Comparison of ENCODE assay signal across 15 mouse cellular contexts in the genomic region with DNA sequence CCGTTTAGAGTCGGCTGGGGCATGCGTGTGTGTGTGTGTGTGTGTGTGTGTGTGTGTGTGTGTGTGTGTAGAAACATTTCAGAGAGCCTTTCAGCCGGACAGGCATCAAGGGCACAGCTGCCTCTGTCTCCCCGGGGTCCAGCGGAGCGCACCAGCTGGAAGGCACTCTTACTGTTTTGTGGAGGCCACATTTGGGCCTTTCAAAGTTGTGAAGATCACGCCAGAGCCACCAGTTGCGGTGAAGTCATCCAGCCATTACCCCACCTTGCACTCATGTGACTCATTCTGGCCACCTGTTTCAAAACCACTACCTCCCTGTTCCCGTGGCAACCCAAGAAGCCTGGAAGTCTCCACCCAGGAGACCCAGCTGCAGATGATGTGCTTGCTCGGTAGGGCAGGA. TPM values are rescaled to one million over a fixed set of nuclear protein-coding genes. Genes with fewer than 3 reads are reported as not detected.
DNase-seq lines count a peak whose midpoint lies in the region; ATAC-seq and TF ChIP-seq lines count a peak whose summit lies in the region.
"Had no signal": no experiment of that assay in that cellular context is flagged by ENCODE, and none has a peak within 500 bp of the region (broad histone marks: within the 10 kb centered on the region; RNA-seq: fewer than 3 reads in every experiment).

No protein-coding gene starts in this region.

- no peak overlapping the region for H3K9ac ChIP-seq in embryonic facial prominence, embryonic 11.5 days (replicated peaks; ENCODE audit: low read length)
- no peak overlapping the region for H3K9ac ChIP-seq in intestine, embryonic 14.5 days (ENCODE audit: low read length)
- H3K9ac ChIP-seq in intestine, postnatal 0 days (ENCODE audit: low read depth, low read length), result no peak overlapping the region
- no peak overlapping the region for H3K9ac ChIP-seq in CH12.LX (ENCODE audit: insufficient read depth, low read depth)
- no peak overlapping the region for H3K9ac ChIP-seq in limb, embryonic 14.5 days (ENCODE audit: low read depth, low read length, severe bottlenecking)
- H3K9ac ChIP-seq: forebrain, embryonic 12.5 days; liver, embryonic 14.5 days had no signal

- TF ChIP-seq RAD21 in CH12.LX (IDR thresholded peaks at IDR 0.05; ENCODE audit: low read depth, low read length), result no peak

- peaks cover 2% of the 10 kb centered on the region; the same call in 1 of the 2 replicates for H3K4me1 ChIP-seq in embryonic facial prominence, embryonic 11.5 days (ENCODE audit: control insufficient read depth, insufficient read depth, low read length)
- H3K4me1 ChIP-seq in embryonic facial prominence, embryonic 10.5 days, result peaks cover 67% of the 10 kb centered on the region
- peaks cover 13% of the 10 kb centered on the region for H3K4me1 ChIP-seq in intestine, embryonic 14.5 days (replicated peaks; ENCODE audit: control insufficient read depth, insufficient read depth, low read length)
- peaks cover 16% of the 10 kb centered on the region; the same call in 1 of the 2 replicates for H3K4me1 ChIP-seq in intestine, postnatal 0 days (replicated peaks; ENCODE audit: control insufficient read depth, insufficient read depth, low read length)
- H3K4me1 ChIP-seq in CH12.LX (ENCODE audit: control insufficient read depth in 1 of 2, insufficient read depth in 2 of 2), result peaks cover 8 to 27% of the 10 kb centered on the region in 2 experiments
- peaks cover 58% of the 10 kb centered on the region for H3K4me1 ChIP-seq in limb, embryonic 14.5 days (ENCODE audit: control insufficient read depth, insufficient read depth, low read length)

- in situ Hi-C loops in CH12.LX (cut with MboI; ENCODE audit: low pct_ligation_motif_present, low pct_unique_long_range_greater_than_20kb, low sequenced_read_pairs), result no loop called here

- no peaks in the 10 kb centered on the region for H3K36me3 ChIP-seq in embryonic facial prominence, embryonic 11.5 days (replicated peaks; ENCODE audit: control insufficient read depth, insufficient read depth, low read depth, low read length)
- H3K36me3 ChIP-seq in embryonic facial prominence, embryonic 10.5 days (replicated peaks), result peaks cover under 1% of the 10 kb centered on the region; the same call in 1 of the 2 replicates
- no peaks in the 10 kb centered on the region for H3K36me3 ChIP-seq in intestine, embryonic 14.5 days (ENCODE audit: control insufficient read depth, insufficient read depth, low read length)
- H3K36me3 ChIP-seq in intestine, postnatal 0 days (ENCODE audit: control insufficient read depth, insufficient read depth), result no peaks in the 10 kb centered on the region
- no peaks in the 10 kb centered on the region for H3K36me3 ChIP-seq in CH12.LX (replicated peaks in 1 of 2; ENCODE audit: control insufficient read depth in 1 of 2, insufficient read depth in 1 of 2, low read length in 1 of 2)
- H3K36me3 ChIP-seq in limb, embryonic 14.5 days (ENCODE audit: control insufficient read depth, insufficient read depth, low read length), result no peaks in the 10 kb centered on the region
- H3K36me3 ChIP-seq: forebrain, embryonic 12.5 days had no signal

- TF ChIP-seq EP300 in CH12.LX (IDR thresholded peaks at IDR 0.05; ENCODE audit: low read length), result peak; percentile 85

- 74% methylated on average over 11 of the region's 11 CpGs for WGBS in embryonic facial prominence, embryonic 11.5 days
- 79% methylated on average over 11 of the region's 11 CpGs for WGBS in embryonic facial prominence, embryonic 10.5 days
- WGBS in intestine, embryonic 14.5 days, result 65% methylated on average over 11 of the region's 11 CpGs
- 57% methylated on average over 11 of the region's 11 CpGs for WGBS in intestine, postnatal 0 days
- 66% methylated on average over 11 of the region's 11 CpGs for WGBS in limb, embryonic 14.5 days

- TF ChIP-seq POLR2A in CH12.LX (IDR thresholded peaks at IDR 0.05; ENCODE audit: low read depth, low read length), result no peak
- TF ChIP-seq POLR2A in limb, embryonic 14.5 days (IDR thresholded peaks at IDR 0.05; ENCODE audit: borderline replicate concordance, extremely low read depth, insufficient read depth, insufficient read length), result no peak

- no peaks in the 10 kb centered on the region for H3K9me3 ChIP-seq in embryonic facial prominence, embryonic 11.5 days (replicated peaks; ENCODE audit: control insufficient read depth, low read length)
- H3K9me3 ChIP-seq in embryonic facial prominence, embryonic 10.5 days, result no peaks in the 10 kb centered on the region
- H3K9me3 ChIP-seq in intestine, embryonic 14.5 days (ENCODE audit: control insufficient read depth, low read length), result no peaks in the 10 kb centered on the region
- no peaks in the 10 kb centered on the region for H3K9me3 ChIP-seq in intestine, postnatal 0 days (ENCODE audit: control insufficient read depth)
- no peaks in the 10 kb centered on the region for H3K9me3 ChIP-seq in CH12.LX (replicated peaks; ENCODE audit: low read length)
- H3K9me3 ChIP-seq in limb, embryonic 14.5 days (ENCODE audit: control insufficient read depth, low read length), result no peaks in the 10 kb centered on the region
- H3K9me3 ChIP-seq: forebrain, embryonic 12.5 days had no signal

- DNase-seq in embryonic facial prominence, embryonic 11.5 days (ENCODE audit: low spot score), result no peak
- no peak for DNase-seq in embryonic facial prominence, embryonic 10.5 days (ENCODE audit: low spot score)
- no peak for DNase-seq in intestine, embryonic 14.5 days (ENCODE audit: low spot score)
- peak; percentile 92 for DNase-seq in CH12.LX (ENCODE audit: extremely low read depth)
- no peak for DNase-seq in limb, embryonic 14.5 days (ENCODE audit: low spot score)
- DNase-seq in adrenal gland, adult 18-20 months (ENCODE audit: low spot score in 2 of 2), result no peak
- DNase-seq in ovary, postnatal 14 days (ENCODE audit: low spot score), result no peak
- DNase-seq: cerebellum, adult 2 months; embryo, embryonic 11 days; gastrocnemius, postnatal 14 days; kidney, postnatal 4 days had no signal

- no peaks in the 10 kb centered on the region for H3K27me3 ChIP-seq in embryonic facial prominence, embryonic 11.5 days (ENCODE audit: control insufficient read depth, insufficient read depth, low read length)
- no peaks in the 10 kb centered on the region for H3K27me3 ChIP-seq in embryonic facial prominence, embryonic 10.5 days (replicated peaks; ENCODE audit: low read depth, poor library complexity, severe bottlenecking)
- H3K27me3 ChIP-seq in intestine, embryonic 14.5 days (replicated peaks; ENCODE audit: control insufficient read depth, insufficient read depth, low read length), result no peaks in the 10 kb centered on the region
- no peaks in the 10 kb centered on the region for H3K27me3 ChIP-seq in intestine, postnatal 0 days (replicated peaks; ENCODE audit: control insufficient read depth, insufficient read depth, low read length)
- H3K27me3 ChIP-seq in CH12.LX (replicated peaks), result no peaks in the 10 kb centered on the region
- H3K27me3 ChIP-seq in limb, embryonic 14.5 days (ENCODE audit: control insufficient read depth, insufficient read depth, low read length), result no peaks in the 10 kb centered on the region
- H3K27me3 ChIP-seq: forebrain, embryonic 12.5 days had no signal

- H3K4me2 ChIP-seq in embryonic facial prominence, embryonic 11.5 days (ENCODE audit: low read depth, low read length), result no peak overlapping the region
- no peak overlapping the region for H3K4me2 ChIP-seq in intestine, embryonic 14.5 days (ENCODE audit: low read length)
- no peak overlapping the region for H3K4me2 ChIP-seq in intestine, postnatal 0 days (replicated peaks; ENCODE audit: low read depth)
- H3K4me2 ChIP-seq in CH12.LX (ENCODE audit: insufficient read depth, low read depth, poor library complexity, severe bottlenecking), result peak overlapping the region; percentile 17
- H3K4me2 ChIP-seq in limb, embryonic 14.5 days (replicated peaks; ENCODE audit: low read depth, low read length, severe bottlenecking), result no peak overlapping the region
- H3K4me2 ChIP-seq: forebrain, embryonic 12.5 days had no signal

- H3K4me3 ChIP-seq in embryonic facial prominence, embryonic 11.5 days (ENCODE audit: low read depth, low read length), result no peak overlapping the region
- H3K4me3 ChIP-seq in embryonic facial prominence, embryonic 10.5 days, result no peak overlapping the region
- no peak overlapping the region for H3K4me3 ChIP-seq in intestine, embryonic 14.5 days (ENCODE audit: low read depth, low read length)
- H3K4me3 ChIP-seq in intestine, postnatal 0 days (ENCODE audit: low read depth, low read length), result no peak overlapping the region
- no peak overlapping the region for H3K4me3 ChIP-seq in CH12.LX (replicated peaks in 1 of 3; ENCODE audit: low read depth in 2 of 3, low read length in 2 of 3, poor library complexity in 1 of 3)
- no peak overlapping the region for H3K4me3 ChIP-seq in limb, embryonic 14.5 days (replicated peaks; ENCODE audit: low read length)
- H3K4me3 ChIP-seq: forebrain, embryonic 12.5 days had no signal

- no peaks in the 10 kb centered on the region for H3K79me2 ChIP-seq in CH12.LX (replicated peaks; ENCODE audit: control insufficient read depth, extremely low read depth, insufficient read depth, poor library complexity, severe bottlenecking)

- peak; percentile 51 for ATAC-seq in embryonic facial prominence, embryonic 11.5 days (replicated peaks; ENCODE audit: insufficient number of reproducible peaks, low FRiP score, low TSS enrichment, low read depth)
- ATAC-seq in intestine, embryonic 14.5 days (replicated peaks; ENCODE audit: low FRiP score, low TSS enrichment, low read depth), result peak; percentile 40; the same call in 1 of the 2 replicates
- no peak for ATAC-seq in intestine, postnatal 0 days
- ATAC-seq in limb, embryonic 14.5 days (ENCODE audit: low FRiP score, low read depth), result peak; percentile 38; the same call in 1 of the 2 replicates

- no peak for TF ChIP-seq CTCF in intestine, postnatal 0 days (IDR thresholded peaks at IDR 0.05; ENCODE audit: low read depth)
- no peak for TF ChIP-seq CTCF in CH12.LX (conservative IDR thresholded peaks at IDR 0.05 in 1 of 2, IDR thresholded peaks at IDR 0.05 in 1 of 2; ENCODE audit: low read depth in 2 of 2, low read length in 2 of 2)

- dilution Hi-C loops in CH12.LX (cut with MboI; ENCODE audit: extremely low pct_ligation_motif_present, extremely low pct_unique_long_range_greater_than_20kb, low sequenced_read_pairs), result no loop called here

- no peak overlapping the region for H3K27ac ChIP-seq in embryonic facial prominence, embryonic 11.5 days (replicated peaks; ENCODE audit: low read depth, low read length)
- no peak overlapping the region for H3K27ac ChIP-seq in embryonic facial prominence, embryonic 10.5 days (replicated peaks)
- H3K27ac ChIP-seq in intestine, embryonic 14.5 days (ENCODE audit: low read depth), result no peak overlapping the region
- H3K27ac ChIP-seq in intestine, postnatal 0 days (ENCODE audit: low read depth, low read length), result no peak overlapping the region
- no peak overlapping the region for H3K27ac ChIP-seq in CH12.LX (ENCODE audit: insufficient read depth, low read depth)
- no peak overlapping the region for H3K27ac ChIP-seq in limb, embryonic 14.5 days (replicated peaks; ENCODE audit: low read depth, low read length)
- H3K27ac ChIP-seq: forebrain, embryonic 12.5 days; liver, embryonic 14.5 days had no signal

RNA-seq across cellular contexts. Expression of a gene that starts 44.8 kb away (rescaled TPM):
- 36.6 and 42.0 TPM in 2 replicates for polyA plus RNA-seq in embryonic facial prominence, embryonic 11.5 days (2014; fragmentation: Nextera tagmentation; extraction: Ambion mirVana)
- polyA plus RNA-seq in embryonic facial prominence, embryonic 10.5 days (2016; fragmentation: Nextera tagmentation; extraction: Ambion mirVana), result 32.8 and 38.2 TPM in 2 replicates
- polyA plus RNA-seq in intestine, embryonic 14.5 days (2014; fragmentation: Nextera tagmentation; extraction: Ambion mirVana), result 24.2 and 25.3 TPM in 2 replicates
- 52.0 and 86.5 TPM in 2 replicates for polyA plus RNA-seq in intestine, postnatal 0 days (2015; fragmentation: Nextera tagmentation; extraction: Ambion mirVana)
- 10.0 and 10.5 TPM in 2 replicates for total RNA-seq in CH12.LX (2012; rRNA removed)
- total RNA-seq in CH12.LX (2014; rRNA removed), result 15.3 and 15.5 TPM in 2 replicates
- 12.4 and 13.5 TPM in 2 replicates for polyA plus RNA-seq in CH12.LX (2012; ENCODE audit: insufficient read length, low read depth)
- polyA plus RNA-seq in limb, embryonic 14.5 days (2012; rRNA removed), result 27.0 and 28.2 TPM in 2 replicates
- 38.0 and 40.2 TPM in 2 replicates for polyA plus RNA-seq in limb, embryonic 14.5 days (2014; fragmentation: Nextera tagmentation; extraction: Ambion mirVana)
- total RNA-seq in adrenal gland, adult 18-20 months (2021), result 10 to 100 TPM; 14.8 to 26.7 TPM

RNA-seq across cellular contexts. Expression of a gene that starts 59.7 kb away (rescaled TPM):
- polyA plus RNA-seq in embryonic facial prominence, embryonic 11.5 days (2014; fragmentation: Nextera tagmentation; extraction: Ambion mirVana), result 1.2 and 1.9 TPM in 2 replicates
- 5.0 and 5.6 TPM in 2 replicates for polyA plus RNA-seq in embryonic facial prominence, embryonic 10.5 days (2016; fragmentation: Nextera tagmentation; extraction: Ambion mirVana)
- 26.7 and 29.9 TPM in 2 replicates for polyA plus RNA-seq in intestine, embryonic 14.5 days (2014; fragmentation: Nextera tagmentation; extraction: Ambion mirVana)
- polyA plus RNA-seq in intestine, postnatal 0 days (2015; fragmentation: Nextera tagmentation; extraction: Ambion mirVana), result 70.7 and 77.8 TPM in 2 replicates
- total RNA-seq in CH12.LX (2012; rRNA removed) (0.80 and 1.2 TPM in 2 replicates), CH12.LX (2014; rRNA removed) (0.16 and 0.24 TPM in 2 replicates)
- polyA plus RNA-seq in CH12.LX (2012; ENCODE audit: insufficient read length, low read depth), result 0.08 TPM in 1 of 2 replicates, not detected in the other
- polyA plus RNA-seq in limb, embryonic 14.5 days (2012; rRNA removed), result 2.2 and 2.7 TPM in 2 replicates
- 1.5 and 2.3 TPM in 2 replicates for polyA plus RNA-seq in limb, embryonic 14.5 days (2014; fragmentation: Nextera tagmentation; extraction: Ambion mirVana)
- total RNA-seq in adrenal gland, adult 18-20 months (2021), result under 1 TPM; 0.10 to 0.29 TPM
- total RNA-seq: monocyte, adult 5-6 weeks had no signal
